Mouse (Mus musculus) mouse embryonic stem cell (cell line): ENCODE results near the gene Gcdh.
"Not testable (repeated sequence)": the region's sequence is repeated elsewhere in the genome, so short reads cannot be mapped to it uniquely, and the experiment has no call there.

Experiments used
- in situ Hi-C, 2 experiments: fragments of 300-500 bp; cut with MboI; formaldehyde crosslinking; loops; 1 replicate in 1 of 2; 3 replicates in 1 of 2; pipeline ENCODE4 v1.14.3; 2019 to 2020; ENCODE audit warnings: low sequenced_read_pairs in 2 of 2, low pct_unique_long_range_greater_than_20kb in 1 of 2, mixed read lengths in 1 of 2; ENCODE audit not compliant: unreplicated experiment in 1 of 2

Gene Gcdh

DNA sequence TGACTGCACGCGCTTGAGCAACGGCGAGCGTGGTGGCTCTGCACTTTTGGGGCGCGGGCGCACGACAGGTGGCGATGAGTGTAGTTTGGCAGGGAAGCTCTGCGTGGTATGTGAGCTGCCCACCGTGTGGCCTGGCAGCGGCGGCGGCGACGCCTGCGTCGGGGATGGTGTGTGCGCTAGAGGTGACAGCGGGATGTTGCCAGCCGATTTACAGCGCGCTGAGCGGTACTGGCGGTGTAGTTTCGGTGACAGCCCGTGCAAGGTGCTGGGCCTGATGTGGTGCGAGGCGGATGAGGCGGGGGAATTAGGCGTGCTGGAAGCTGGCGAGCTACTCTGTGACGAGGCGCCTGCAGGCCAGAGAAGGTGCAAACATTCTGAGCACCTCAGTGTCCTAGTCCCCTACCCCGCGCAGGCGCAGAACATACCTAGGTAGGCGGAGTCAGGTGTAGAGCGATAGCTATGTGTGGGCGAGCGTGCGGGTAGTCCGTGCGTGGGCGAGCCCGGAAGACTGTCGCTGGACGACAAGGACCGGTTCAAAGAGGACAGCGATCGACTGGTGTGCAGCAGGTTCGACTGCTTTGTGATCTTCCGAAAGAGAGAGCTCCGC is 19.3 kb upstream of the Gcdh start:
- in situ Hi-C loops, result no loop called here

DNA sequence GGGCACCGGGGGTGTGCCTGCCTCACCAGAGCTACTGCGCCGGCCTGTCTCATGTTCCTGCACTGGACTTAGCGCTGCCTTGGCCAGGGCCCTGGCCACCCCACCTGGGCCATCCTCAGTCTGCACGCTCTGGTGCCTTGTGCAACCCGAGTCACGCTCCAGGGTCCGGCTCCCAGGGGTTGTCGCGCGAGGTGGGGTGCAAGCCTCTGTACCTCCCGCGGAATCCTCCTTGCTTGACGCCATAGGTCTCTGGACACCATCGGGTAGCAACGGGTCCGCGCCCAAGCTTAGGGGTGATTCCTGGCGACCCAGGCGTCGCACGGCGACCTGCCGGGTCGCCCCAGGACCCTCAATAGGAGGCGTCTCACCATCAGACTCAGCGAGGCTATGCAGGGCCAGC is 18.7 kb upstream of the Gcdh start:
- in situ Hi-C loops, result no loop called here

DNA sequence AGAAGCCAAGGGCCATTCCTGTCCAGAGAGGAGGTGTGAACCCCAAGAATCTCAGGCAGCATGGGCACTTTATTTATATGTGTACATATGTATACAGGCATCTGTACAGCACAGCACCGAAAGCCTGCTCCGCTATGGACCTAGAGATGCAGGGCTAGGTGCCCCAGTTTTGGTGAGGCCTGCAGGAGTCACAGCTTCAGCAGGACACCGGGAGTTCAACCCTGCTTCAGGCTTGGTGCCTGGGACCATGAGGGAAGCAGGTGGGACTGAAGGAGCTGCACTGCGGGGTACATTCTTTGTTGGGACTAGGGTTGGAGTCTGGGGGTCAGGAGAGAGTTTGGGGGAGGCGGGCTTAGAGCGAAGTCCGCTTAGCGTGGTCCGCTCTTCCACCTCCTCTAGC is 18.1 kb upstream of the Gcdh start:
- in situ Hi-C loops, result no loop called here

DNA sequence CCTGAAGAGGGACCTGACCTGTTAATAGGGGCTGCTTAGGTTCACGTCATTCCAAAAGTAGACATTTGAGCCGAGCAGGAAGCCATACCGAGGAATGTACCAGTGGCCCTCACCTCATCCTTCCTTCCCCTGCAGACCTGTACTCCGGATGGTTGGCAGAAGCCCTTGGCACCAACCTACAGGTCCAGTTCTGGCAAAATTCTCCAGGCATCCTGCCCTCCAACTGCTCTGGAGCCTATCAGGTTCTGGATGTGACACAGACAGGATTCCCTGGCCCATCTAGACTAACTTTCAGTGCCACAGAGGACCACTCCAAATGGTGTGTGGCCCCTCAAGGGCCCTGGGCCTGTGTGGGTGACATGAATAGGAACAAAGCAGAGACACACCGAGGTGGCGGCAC is 16.8 kb upstream of the Gcdh start:
- in situ Hi-C loops, result no loop called here

DNA sequence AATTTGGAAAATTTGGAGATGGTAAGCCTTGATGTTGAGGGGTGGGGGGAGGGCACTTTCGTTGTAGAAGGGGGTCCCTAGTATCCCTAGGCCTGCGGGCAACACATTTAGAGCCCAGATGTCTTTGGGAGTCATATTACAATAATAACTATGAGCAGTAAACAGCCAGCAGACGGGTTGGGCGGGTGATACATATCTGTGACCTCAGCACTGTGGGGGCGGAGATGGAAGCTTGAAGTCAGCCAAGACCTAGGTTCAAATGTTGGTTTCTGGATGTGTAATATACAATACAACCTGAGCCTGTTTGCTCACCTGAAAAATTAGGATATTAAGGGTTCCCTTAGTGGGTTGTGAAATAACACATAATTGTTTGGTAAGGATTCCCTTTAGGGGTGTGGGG is 16.2 kb upstream of the Gcdh start:
- in situ Hi-C loops, result no loop called here

DNA sequence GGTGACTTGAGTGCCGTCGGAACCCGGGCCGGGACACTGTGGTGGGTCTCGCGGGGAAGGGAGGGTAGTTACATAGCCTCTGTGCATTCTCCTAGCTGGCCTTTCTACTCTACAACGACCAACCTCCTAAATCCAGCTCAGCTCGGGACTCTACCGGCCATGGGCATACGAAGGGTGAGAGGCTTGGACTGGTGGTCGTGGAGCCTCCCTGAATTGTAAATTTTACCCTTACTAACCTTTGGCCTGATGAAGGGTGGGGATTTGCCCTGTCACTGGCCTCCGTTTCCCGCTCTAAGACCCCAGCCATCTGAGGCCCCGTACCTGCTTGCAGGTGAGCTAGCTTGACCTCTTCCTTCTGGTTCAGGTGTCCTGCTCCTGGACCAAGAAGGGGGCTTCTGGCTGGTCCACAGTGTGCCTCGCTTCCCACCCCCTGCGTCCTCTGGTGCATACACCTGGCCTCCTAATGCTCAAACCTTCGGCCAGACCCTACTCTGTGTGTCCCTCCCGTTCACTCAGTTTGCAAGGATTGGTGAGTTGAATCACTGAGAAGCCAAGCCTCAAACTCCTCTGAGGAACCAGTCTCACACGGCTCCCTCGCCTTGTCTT is 15.5 kb upstream of the Gcdh start:
- in situ Hi-C loops, result no loop called here

DNA sequence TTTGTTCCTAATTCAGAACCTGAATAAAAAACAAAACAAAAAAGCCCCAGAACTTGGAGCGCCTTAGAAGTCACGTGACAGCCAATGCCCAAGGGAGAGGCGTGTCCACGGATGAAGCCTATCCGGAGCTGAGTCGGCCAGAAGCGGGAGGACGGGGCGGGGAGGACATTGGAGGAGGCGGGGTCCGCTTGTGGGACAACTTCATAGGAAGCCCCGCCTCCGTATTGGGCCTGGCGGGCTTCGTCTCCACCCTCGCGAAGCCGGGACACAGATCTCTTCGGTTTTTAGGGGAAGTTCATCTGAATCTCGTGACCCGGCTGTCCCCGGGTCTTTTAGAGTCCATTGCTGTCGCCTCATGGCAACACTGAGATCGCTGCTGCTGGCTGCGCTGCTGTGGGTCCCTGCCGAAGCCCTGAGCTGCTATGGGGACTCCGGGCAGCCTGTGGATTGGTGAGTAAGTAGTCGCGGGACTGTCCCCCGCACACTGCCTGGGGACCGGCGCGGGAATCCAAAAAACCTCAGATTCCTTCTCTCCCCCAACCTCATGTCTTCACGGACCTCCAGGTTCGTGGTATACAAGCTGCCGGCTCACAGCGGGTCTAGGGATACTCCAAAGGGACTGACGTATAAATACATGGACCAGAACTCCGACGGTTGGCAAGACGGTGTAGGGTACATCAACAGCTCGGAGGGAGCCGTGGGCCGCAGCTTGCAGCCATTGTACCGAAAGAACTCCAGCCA is 14.9 kb upstream of the Gcdh start, which contains the start of gene Dnase2a:
Dnase2a (plus strand) TSS at position 140 of the 741 bp plus-strand sequence.
- in situ Hi-C loops, result no loop called here

DNA sequence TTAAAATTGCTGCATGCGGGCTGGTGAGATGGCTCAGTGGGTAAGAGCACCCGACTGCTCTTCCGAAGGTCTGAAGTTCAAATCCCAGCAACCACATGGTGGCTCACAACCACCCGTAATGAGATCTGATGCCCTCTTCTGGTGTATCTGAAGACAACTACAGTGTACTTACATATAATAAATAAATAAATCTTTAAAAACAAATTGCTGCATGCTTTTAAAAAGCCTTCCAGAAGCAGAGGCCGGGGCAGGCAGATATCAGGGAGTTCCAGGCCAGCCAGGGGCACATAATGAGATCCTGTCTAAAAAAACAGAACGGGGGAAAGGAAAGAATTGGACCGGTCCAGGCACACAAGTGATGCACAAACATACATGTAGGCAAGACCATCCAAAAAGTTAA is 14.3 kb upstream of the Gcdh start:
- in situ Hi-C loops, result not testable (repeated sequence)

DNA sequence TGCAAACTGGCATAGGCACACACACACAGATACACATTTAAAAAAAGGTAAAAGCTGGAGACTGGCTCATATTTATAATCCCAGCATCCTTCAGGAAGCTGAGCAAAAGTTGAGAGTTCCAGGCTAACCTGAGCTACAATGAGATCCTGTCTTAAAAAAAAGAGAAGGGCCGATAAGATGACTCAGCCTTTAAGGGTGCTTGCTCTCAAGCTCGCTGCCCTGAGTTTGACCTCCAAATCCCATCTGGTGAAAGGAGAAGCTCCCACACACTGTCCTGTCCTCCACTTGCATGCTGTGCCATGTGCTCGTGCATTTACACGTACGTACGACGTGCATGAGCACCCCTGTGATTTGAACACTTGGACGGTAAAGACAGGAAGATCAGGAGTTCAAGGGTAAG is 13.8 kb upstream of the Gcdh start:
- in situ Hi-C loops, result no loop called here

DNA sequence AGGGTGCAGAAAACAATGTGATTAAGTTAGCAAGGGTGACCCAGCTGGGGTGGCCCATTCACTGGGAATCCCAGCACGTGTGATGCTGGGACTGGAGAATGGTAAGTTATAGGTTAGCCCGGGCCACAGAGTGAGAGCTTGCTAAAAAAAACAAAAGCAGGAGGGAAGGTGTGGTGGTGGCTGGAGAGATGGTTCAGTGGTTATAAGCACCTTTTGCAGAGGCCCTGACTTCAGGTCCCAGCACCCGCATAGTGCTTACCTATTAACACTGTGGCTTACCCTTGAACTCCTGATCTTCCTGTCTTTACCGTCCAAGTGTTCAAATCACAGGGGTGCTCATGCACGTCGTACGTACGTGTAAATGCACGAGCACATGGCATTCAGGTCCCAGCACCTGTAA is 13.3 kb upstream of the Gcdh start:
- in situ Hi-C loops, result no loop called here

DNA sequence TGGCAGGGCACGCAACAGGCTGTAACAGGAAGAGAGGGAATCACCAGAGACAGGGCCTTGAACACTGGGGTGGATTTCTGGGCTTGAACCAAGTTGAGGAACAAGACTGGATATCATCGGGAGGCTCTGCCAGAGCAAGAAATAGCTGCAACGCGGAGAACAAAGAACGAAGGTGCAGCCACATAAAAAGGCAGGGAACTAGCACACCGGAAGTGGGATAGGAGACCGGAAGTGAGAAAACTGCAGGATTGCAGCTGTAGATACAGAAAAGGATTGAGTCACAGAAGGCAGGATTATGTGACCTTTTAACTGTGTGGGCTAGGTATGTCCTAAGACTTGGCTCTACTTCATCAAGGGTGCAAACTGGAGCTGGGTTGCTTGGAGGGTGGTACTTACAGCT is 10.6 kb upstream of the Gcdh start:
- in situ Hi-C loops, result no loop called here

DNA sequence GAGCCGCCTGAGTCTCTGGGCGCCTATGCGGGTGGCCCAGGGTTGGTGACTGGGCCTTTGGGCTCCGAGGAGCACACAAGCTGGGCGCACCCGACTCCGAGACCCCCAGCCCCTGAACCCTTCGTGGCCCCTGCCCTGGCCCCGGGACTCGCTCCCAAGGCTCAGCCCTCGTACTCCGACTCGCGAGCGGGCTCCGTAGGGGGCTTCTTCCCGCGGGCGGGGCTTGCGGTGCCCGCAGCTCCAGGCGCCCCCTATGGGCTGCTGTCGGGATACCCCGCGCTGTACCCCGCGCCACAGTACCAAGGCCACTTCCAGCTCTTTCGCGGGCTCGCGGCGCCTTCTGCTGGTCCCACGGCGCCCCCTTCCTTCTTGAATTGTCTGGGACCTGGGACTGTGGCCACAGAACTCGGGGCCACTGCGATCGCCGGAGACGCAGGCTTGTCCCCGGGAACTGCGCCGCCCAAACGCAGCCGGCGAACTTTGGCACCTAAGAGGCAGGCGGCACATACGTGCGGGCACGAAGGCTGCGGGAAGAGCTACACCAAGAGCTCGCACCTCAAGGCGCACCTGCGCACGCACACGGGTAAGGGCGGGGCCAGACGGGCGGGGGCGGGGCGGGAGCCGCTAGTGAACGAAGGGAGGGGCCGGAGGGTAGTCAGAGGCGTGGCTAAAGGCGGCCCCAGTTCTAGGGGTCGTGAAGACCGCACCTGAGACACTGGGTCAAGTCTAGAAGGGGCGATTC is 9.4 kb upstream of the Gcdh start:
- in situ Hi-C loops, result no loop called here

DNA sequence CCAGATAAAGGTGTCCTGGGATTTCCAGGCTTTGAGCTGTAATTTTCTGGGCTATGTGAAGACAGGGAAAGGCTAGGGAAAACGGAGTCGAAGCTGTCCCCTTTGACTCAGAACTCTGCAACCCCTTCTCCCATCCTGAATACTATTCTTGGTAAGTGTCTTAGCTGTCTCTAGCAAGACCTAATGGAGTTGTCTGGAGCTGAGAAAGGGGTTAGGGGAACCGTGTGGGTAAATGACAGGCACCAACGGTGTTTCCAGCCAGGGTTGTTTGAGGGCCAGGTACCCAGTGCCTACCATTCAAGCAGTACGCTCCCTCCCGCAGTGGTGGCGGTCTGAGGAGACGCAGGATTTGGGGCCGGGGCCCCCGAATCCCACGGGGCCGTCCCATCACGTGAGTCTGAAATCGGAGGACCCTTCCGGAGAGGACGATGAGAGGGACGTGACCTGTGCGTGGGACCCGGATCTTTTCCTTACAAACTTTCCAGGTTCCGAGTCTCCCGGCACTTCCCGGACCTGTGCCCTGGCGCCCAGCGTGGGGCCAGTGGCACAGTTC is 8.7 kb upstream of the Gcdh start:
- in situ Hi-C loops, result no loop called here

DNA sequence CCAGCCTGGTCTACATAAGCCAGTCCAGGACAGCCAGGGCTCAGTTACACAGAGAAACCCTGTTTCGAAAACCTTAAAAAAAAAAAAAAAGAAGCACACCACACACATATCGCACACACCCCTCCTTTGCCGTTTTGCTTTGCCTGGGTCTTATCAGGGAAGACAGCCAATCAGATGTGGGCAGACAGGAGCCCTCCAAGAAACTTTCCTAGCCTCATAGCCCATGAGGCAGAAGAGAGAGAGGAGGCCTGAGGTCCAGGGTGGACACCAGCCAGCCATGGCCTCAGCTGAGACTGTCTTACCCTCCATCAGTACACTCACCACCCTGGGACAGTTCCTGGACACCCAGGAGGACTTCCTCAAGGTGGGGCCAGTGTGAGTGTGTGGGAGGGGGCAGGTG is 8.0 kb upstream of the Gcdh start, which contains the start of gene Klf1:
Klf1 (plus strand) TSS at position 177 of the 400 bp plus-strand sequence.
- in situ Hi-C loops, result no loop called here

DNA sequence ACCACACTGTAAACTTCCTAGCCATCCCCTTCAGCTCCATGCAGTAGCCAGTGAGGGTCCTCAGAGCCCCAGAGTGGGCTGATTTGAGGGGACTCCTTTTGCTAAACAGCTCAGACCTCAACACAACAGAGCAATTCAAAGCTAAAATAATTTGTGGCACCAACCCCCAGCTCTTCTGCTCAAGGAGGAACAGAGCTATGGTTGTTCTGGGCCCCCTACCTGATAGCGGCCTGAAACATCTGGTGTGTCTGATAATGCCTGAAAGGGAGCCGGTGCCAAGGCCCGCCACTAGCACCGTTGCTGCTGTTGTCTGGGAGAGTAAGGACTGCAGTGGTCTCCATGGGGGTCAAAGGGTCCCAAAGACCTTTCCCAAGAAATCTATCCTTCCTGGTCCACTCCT is 7.3 kb upstream of the Gcdh start:
- in situ Hi-C loops, result no loop called here

DNA sequence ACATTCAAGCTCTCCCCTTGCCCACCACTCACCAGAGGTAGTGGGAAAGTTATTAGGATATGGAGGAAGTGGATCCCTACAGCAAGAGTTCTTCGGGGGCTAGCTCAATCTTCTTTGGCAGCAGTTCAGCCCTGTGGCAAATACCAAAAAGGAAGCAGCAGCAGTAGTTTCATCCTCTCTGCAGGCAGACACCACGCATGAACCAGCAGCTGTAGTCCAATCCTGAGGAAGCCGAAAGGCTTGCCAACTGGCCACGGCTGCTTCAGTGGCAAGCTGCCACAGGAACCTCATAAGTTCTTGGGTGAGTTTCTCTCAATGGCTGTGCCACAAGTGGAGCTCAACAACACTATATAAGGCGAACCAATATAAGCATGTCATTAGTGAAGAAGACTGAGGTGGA is 2.2 kb upstream of the Gcdh start:
- in situ Hi-C loops, result no loop called here

DNA sequence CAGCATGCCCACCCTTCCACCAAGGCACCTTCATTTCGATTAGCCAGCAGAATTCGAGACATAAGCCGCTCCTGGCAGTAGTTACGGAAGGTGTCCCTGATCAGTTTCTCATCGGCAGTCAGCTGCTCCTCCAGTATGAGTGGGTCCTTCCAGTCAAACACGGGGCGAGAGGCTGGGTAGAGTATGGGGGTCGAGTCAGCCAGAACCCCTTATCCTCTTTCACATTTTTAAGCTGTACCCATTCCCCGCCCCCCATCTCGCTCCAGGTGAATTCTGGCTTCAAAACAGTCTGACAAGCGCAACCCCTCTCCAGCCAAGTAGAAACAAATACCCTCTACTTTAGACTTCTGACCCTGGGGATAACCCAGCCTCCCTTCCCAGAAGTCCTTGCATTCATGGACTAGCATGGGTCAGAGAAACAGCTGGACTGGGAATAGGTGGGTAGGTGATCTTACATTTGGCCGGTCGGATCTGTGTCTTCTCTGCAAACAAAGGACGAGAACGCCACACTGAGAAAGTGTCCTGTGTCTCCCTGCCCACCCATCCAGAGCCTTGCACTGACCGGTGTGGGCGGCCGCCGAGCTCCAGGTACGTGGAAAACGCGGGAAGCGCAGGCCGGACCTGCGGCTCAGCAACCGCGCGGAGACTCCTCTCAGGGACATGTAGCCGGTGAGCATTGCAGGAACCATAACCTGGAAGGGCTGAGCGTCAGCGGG is 570 bp downstream of the Gcdh start:
- in situ Hi-C loops, result no loop called here

DNA sequence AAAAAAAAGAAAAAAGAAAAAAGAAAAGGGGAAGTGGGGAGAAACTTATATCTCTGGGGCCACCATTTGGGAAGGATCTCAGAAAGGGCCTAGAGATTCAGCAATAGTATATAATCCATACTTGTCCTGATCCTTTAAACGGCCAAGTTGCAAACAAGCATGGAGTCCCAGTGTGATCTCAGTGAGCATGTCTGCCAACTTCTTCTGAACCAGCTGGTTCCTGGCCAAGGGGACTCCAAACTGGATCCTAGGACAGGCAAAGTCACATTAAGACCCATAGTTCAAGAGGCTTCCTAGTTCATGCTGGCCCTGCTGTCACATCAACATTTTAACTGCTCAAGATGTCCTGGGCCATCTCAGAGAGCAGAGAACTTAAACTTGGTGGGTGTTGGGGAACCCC is 4.6 kb downstream of the Gcdh start:
- in situ Hi-C loops, result no loop called here
